Mouse (Mus musculus) E14TG2a.4 (cell line): ENCODE data around the gene Lingo4.

ENCODE experiments used
- CTCF ChIP-seq: conservative IDR thresholded peaks from 2 replicates; pipeline ENCODE4 v1.5.1; 2014; ENCODE audit warnings: low read length
- NANOG ChIP-seq: IDR thresholded peaks from 2 replicates; pipeline ENCODE4 v1.6.1; 2014; ENCODE audit warnings: borderline replicate concordance, low read length, mixed read lengths

DNA sequence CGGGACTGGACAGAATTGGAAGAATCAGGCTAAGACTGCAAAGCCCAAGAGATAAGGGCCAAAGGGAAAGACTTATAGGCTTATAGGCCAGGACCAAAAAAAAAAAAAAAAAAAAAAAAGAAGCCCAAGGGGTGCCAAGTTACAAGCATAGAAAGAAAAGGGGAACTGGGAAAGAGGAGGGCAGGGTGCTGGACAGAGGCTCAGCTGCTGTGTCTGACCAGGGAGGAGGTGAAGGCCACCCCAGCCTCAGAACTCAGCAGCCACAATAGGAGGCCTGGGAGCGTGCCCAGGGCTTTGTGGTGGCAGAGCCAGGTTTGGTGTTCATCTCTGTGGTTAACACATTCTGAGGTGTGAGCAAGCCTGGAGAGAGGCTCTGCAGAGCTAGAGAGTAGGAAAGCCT lies 23.2 kb upstream of the Lingo4 start:
- TF ChIP-seq CTCF (no peak), NANOG (no peak)
